In genomic region chr8:110168046-110168445, GRCm38 (mm10) we compare ENCODE assay signal across 8 mouse cellular contexts. TPM values are rescaled to one million over a fixed set of nuclear protein-coding genes. Genes with fewer than 3 reads are reported as not detected.
DNase-seq lines count a peak whose midpoint lies in the region; ATAC-seq and TF ChIP-seq lines count a peak whose summit lies in the region.

Gene Calb2 (minus strand): TSS chr8:110168210.

- TF ChIP-seq CTCF in thymus, adult 2 months (IDR thresholded peaks at IDR 0.05; ENCODE audit: borderline replicate concordance, control insufficient read depth, extremely low read depth, insufficient read depth, low read length, poor library complexity) = peak; percentile 74; the same call in 1 of the 2 replicates
- TF ChIP-seq CTCF in kidney, postnatal 0 days (IDR thresholded peaks at IDR 0.05; ENCODE audit: low read depth) = peak; percentile 80

- peak; percentile 54; the same call in 1 of the 2 replicates for ATAC-seq in kidney, postnatal 0 days (replicated peaks; ENCODE audit: low FRiP score, low read depth)
- 0 out of 2 replicates have a peak, but pooled peaks have one; percentile 30 for ATAC-seq in limb, embryonic 15.5 days (ENCODE audit: insufficient number of reproducible peaks, low FRiP score, low TSS enrichment, low read depth)
- peak; percentile 76 for ATAC-seq in neural tube, embryonic 11.5 days (ENCODE audit: insufficient read depth, low FRiP score, low TSS enrichment)

- H3K27me3 ChIP-seq in thymus, adult 2 months (ENCODE audit: control insufficient read depth, insufficient read depth, low read length) = no peaks in the 10 kb centered on the region
- peaks cover 5% of the 10 kb centered on the region for H3K27me3 ChIP-seq in kidney, postnatal 0 days (ENCODE audit: insufficient read depth, low read length)
- peaks cover 39% of the 10 kb centered on the region for H3K27me3 ChIP-seq in limb, embryonic 15.5 days
- H3K27me3 ChIP-seq in neural tube, embryonic 11.5 days (ENCODE audit: control insufficient read depth, insufficient read depth, low read length) = peaks cover 19% of the 10 kb centered on the region

- no peak within 1 kb of the TSS for H3K9ac ChIP-seq in kidney, postnatal 0 days (ENCODE audit: low read depth, low read length)
- H3K9ac ChIP-seq in limb, embryonic 15.5 days = no peak within 1 kb of the TSS
- H3K9ac ChIP-seq in neural tube, embryonic 11.5 days (ENCODE audit: low read length) = no peak within 1 kb of the TSS

- H3K27ac ChIP-seq in thymus, adult 2 months (ENCODE audit: control insufficient read depth, insufficient read depth, low read length) = no peak within 1 kb of the TSS
- H3K27ac ChIP-seq in kidney, postnatal 0 days = no peak within 1 kb of the TSS
- H3K27ac ChIP-seq in limb, embryonic 15.5 days = no peak within 1 kb of the TSS
- no peak within 1 kb of the TSS for H3K27ac ChIP-seq in neural tube, embryonic 11.5 days (ENCODE audit: low read depth, low read length)

- H3K9me3 ChIP-seq in kidney, postnatal 0 days (replicated peaks; ENCODE audit: low read length) = no peaks in the 10 kb centered on the region
- H3K9me3 ChIP-seq in limb, embryonic 15.5 days = no peaks in the 10 kb centered on the region
- H3K9me3 ChIP-seq in neural tube, embryonic 11.5 days (ENCODE audit: control insufficient read depth, low read length) = no peaks in the 10 kb centered on the region

- TF ChIP-seq POLR2A in thymus, adult 2 months (IDR thresholded peaks at IDR 0.05; ENCODE audit: control insufficient read depth, extremely low read depth, insufficient read depth, low read length, poor library complexity) = no peak

- H3K4me1 ChIP-seq in thymus, adult 2 months (replicated peaks; ENCODE audit: control insufficient read depth, insufficient read depth, low read length) = no peaks in the 10 kb centered on the region
- H3K4me1 ChIP-seq in kidney, postnatal 0 days (replicated peaks; ENCODE audit: insufficient read depth, low read length) = no peaks in the 10 kb centered on the region
- 0 out of 2 replicates have a peak, but pooled peaks cover 3% of the 10 kb centered on the region for H3K4me1 ChIP-seq in limb, embryonic 15.5 days
- H3K4me1 ChIP-seq in neural tube, embryonic 11.5 days (ENCODE audit: control insufficient read depth, insufficient read depth, low read length) = no peaks in the 10 kb centered on the region; the same call in 1 of the 2 replicates

- intact Hi-C loops in gastrocnemius, postnatal 36 days (cut with DNase I) = no loop called here

- H3K4me2 ChIP-seq in kidney, postnatal 0 days (ENCODE audit: low read length) = no peak within 1 kb of the TSS
- H3K4me2 ChIP-seq in limb, embryonic 15.5 days = peak within 1 kb of the TSS; percentile 31
- H3K4me2 ChIP-seq in neural tube, embryonic 11.5 days (ENCODE audit: low read depth) = peak within 1 kb of the TSS; percentile 27

- no peaks in the 10 kb centered on the region for H3K36me3 ChIP-seq in thymus, adult 2 months (ENCODE audit: control insufficient read depth, insufficient read depth, low read length)
- H3K36me3 ChIP-seq in kidney, postnatal 0 days (ENCODE audit: insufficient read depth, low read length) = no peaks in the 10 kb centered on the region
- H3K36me3 ChIP-seq in limb, embryonic 15.5 days = no peaks in the 10 kb centered on the region
- no peaks in the 10 kb centered on the region for H3K36me3 ChIP-seq in neural tube, embryonic 11.5 days (ENCODE audit: control insufficient read depth, insufficient read depth, low read length)

- no peak within 1 kb of the TSS for H3K4me3 ChIP-seq in thymus, adult 2 months (ENCODE audit: control insufficient read depth, insufficient read depth, low read length)
- H3K4me3 ChIP-seq in kidney, postnatal 0 days (replicated peaks; ENCODE audit: low read depth, low read length) = no peak within 1 kb of the TSS
- peak within 1 kb of the TSS; percentile 7; the same call in 1 of the 2 replicates for H3K4me3 ChIP-seq in limb, embryonic 15.5 days
- no peak within 1 kb of the TSS for H3K4me3 ChIP-seq in neural tube, embryonic 11.5 days (ENCODE audit: low read depth, low read length)

- WGBS in thymus, adult 2 months = 17% methylated on average over 33 of the region's 33 CpGs
- under 1% methylated on average over 33 of the region's 33 CpGs for WGBS in kidney, postnatal 0 days
- WGBS in limb, embryonic 15.5 days = under 1% methylated on average over 33 of the region's 33 CpGs
- under 1% methylated on average over 33 of the region's 33 CpGs for WGBS in neural tube, embryonic 11.5 days

- peak; percentile 11 for DNase-seq in thymus, adult 2 months
- no peak for DNase-seq in thymus, adult 18-20 months
- DNase-seq in embryo, embryonic 11.5 days (ENCODE audit: low read depth, low spot score) = peak; percentile 64
- peak; percentile 20 to 29 for DNase-seq in gastrocnemius, postnatal 36 days
- peak; percentile 65 for DNase-seq in kidney, postnatal 0 days (ENCODE audit: low spot score)
- peak; percentile 84 for DNase-seq in neural tube, embryonic 11.5 days (ENCODE audit: low spot score)
- DNase-seq in thymus, postnatal 14 days = peak; percentile 47

RNA-seq across cellular contexts. Expression of gene Calb2, which starts in this region (rescaled TPM):
- polyA plus RNA-seq in thymus, adult 2 months (2012; rRNA removed) = 0.73 and 0.84 TPM in 2 replicates
- not detected for total RNA-seq in gastrocnemius, postnatal 36 days (2021)
- polyA plus RNA-seq in kidney, postnatal 0 days (2015; fragmentation: Nextera tagmentation; extraction: Ambion mirVana) = not detected in 2 replicates
- polyA plus RNA-seq in limb, embryonic 15.5 days (2015; fragmentation: Nextera tagmentation; extraction: Ambion mirVana) = 2.8 and 3.0 TPM in 2 replicates
- 3.2 and 7.6 TPM in 2 replicates for polyA plus RNA-seq in neural tube, embryonic 11.5 days (2014; fragmentation: Nextera tagmentation; extraction: Ambion mirVana)

Comparison
In these comparisons a context has a peak if more than half of its experiments do, and no peak if none do; other contexts are left out.
1. DNase-seq: peak in embryo, embryonic 11.5 days (single experiment), neural tube, embryonic 11.5 days (single experiment) and thymus, postnatal 14 days (single experiment); none in thymus, adult 18-20 months (0 of 2).
2. Peak in DNase-seq in thymus, adult 2 months; RNA of the gene not detected or under 1 TPM.
3. Peak in DNase-seq in gastrocnemius, postnatal 36 days; RNA of the gene not detected or under 1 TPM.
4. Peak in DNase-seq and ATAC-seq in kidney, postnatal 0 days; RNA of the gene not detected or under 1 TPM.
5. Peak in every context shown above with its lines, with median percentiles within 50 percentile points of each other: ATAC-seq.